Mouse (Mus musculus) CD8-positive naive resting alpha-beta T cell, adult 2 months (primary cell): Measurements from ENCODE around the gene Tbck.

Source experiments
- DNase-seq, 2 experiments: peaks; one replicate each; pipeline ENCODE4 v3.0.0; 2022; ENCODE audit warnings: low read depth in 2 of 2, low spot score in 2 of 2

Tbck gene

GRCm38 (mm10) chr3:132866984-132867383 lies 183.0 kb downstream of the Tbck start:
- no peak for DNase-seq

DNA sequence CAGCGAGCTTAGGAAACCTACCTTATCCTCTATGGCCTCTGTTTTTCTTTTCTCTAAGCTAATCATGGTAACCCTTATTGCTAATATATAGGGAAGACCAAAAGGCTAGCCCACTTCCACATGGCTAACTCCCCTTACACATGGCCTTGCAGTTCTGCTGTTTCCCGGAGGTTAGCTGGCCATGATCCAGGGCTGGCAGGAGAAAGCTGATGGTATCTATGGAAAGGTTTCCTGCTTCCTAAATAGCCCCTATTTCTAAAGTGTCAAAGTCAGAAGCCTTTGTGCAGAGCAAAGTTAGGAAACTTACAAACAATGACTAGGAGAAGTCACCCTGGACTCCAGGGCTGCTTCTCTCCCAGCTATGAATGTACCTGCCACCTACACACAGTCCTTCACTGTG lies 184.9 kb downstream of the Tbck start:
- no peak for DNase-seq

DNA sequence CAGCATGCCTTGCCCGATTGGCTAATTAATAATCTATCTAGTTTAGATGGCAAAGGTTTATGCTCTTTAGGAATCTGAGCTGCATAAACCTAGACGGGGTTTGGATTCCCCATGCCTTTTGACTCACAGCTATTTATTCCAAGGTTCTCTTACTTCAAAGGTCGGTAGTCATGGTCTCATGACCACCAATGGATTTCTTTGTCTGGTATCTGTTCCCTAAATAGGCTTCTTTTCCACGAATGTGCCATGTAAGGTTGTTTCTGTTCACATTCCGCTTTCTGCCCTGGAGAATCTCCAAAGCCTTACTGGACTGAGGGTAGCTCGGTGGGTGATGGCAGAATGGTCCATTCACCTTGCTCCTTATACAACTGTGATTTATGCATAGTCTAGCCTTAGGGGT lies 186.1 kb downstream of the Tbck start:
- DNase-seq, result no peak

GRCm38 (mm10) chr3:132871318-132871904 lies 187.5 kb downstream of the Tbck start:
- no peak for DNase-seq

DNA sequence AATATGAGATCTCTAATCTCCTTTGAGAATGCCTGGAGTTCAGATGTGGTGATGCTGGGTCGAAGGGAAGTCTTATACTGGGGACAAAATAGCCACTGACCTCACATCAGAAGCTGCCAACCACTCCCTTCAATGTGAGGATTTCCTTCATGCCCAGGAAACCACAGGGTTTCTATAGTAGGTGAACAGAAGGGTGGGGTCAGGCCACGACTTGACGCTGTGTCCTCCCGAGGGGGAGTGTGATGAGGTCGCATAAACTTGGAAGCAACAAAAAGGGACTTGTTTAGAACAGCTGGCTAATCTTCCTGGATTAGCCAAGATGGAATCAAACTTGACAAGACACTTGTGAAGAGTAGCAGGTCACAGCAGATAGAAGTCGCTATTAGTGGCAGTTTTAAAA lies 189.3 kb downstream of the Tbck start:
- no peak for DNase-seq

DNA sequence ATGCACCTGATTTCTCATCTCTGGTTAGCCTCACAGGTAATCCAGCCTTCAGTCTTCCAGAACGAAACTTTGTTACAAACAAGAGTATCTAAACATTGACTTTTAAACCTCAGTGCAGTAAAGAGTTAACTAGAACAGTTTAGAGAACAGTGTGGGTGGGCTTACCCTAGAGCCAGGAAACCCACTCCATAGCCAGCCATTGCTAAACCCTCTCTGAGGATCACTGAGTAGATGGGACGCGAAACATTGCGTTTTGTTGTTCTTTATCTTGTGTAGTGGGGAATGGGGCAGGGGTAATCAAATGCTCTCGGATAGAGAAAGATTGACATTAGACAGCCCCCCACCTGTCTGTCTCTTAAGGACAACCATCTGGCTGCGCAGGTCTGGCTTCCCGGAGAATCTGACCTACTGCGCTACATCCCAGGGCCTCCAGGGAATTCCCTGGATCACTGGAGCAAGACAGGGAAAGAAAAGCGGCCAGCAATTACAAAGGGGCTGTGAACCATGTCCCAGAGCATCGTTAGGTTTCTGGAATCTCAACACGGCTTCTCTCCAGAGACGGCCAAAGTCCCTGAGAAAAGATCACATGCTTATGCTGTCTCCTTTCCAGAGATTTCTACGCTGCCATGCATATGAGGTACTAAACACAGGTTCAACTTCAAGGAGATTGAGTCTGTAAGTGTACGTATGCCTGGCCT lies 192.2 kb downstream of the Tbck start:
- DNase-seq, result no peak

DNA sequence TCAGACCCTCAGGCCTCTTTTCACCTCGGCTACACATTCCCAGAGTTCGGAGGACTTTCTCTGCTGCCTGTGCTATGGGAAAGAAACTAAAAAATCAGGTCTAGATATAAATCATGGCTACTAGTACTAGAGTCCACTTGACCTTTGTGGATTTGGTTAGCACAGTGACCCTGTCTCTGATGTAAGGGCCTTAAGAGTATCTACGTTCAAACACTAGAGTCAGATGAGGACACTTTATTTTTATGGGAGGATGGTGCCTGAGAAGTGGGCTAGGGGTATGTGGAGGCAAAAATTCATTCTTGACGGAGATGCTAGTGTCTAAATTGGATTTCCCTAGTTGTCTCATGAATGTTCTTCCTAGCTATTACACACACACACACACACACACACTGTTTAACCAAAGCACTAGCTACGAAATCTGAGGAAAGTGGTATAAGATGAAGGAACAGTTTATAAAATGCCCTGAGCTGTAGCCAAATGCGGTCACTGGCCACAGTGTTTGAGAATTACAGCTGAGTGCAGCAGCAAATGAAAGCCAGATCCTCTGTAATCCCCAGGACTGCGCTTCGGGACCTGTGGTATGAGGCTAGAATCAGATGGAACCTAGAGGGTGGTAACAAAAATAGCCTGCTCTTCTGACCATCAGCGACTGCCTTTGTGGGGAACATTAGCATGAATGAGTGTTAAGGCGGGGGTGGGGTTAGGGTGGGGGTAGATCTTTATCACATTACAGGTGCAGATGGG lies 193.2 kb downstream of the Tbck start:
- no peak for DNase-seq

DNA sequence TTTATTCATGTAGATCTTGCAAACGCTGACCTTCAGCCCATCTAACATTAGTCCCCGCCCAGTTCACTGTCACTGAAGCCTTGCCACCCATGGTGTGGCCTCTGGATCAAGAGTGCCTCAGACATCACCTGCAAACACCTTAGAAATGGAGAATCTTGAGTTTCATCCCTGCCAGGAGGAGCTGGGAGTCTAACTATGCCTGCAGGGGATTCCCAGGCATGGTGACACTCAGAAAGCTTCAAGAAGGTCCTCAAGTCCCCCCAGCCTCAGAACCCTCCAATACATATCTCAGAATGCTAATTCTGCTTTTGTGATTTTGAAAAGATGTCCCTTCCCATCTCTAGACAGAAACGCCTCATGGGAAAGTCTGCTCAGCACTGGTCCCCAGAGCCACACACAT lies 196.4 kb downstream of the Tbck start:
- DNase-seq, result no peak

- DNase-seq, result no peak
These were observed 196.9 kb downstream of the Tbck start for GRCm38 (mm10) chr3:132880826-132881225.

GRCm38 (mm10) chr3:132883256-132883655 lies 199.3 kb downstream of the Tbck start:
- DNase-seq, result no peak

- DNase-seq, result no peak
These were observed 200.5 kb downstream of the Tbck start for GRCm38 (mm10) chr3:132884459-132884858.

DNA sequence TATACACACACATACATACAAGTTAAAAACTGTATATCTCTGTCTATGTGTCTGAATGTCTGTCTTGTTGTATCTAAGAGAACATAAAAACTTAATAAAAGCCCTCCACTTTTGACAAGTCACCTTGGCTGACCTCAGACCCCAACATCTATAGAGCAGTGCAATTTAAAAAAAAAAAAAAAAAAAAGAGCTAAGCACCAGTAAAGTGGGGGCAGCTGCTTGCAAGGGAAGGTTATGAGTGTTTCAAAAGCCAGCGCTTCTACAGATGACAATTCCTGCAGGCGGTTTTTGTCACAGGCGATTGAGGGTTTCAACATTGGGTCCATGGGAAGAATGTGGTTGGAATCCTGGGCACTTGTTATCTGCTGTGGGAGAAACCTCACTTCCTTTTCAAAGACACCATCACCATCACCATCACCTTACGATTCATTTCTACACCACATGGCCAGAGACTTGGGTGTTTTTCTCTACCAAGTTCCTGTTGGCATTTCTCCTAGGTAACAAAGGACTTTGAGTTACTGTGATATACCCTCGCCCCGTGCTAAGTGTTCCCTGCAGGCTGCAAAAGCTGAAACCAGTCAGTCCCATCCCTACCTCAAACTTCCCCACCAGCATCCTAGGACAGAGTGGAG lies 202.6 kb downstream of the Tbck start:
- no peak for DNase-seq

GRCm38 (mm10) chr3:132887074-132887848 lies 203.3 kb downstream of the Tbck start:
- DNase-seq, result no peak
